Mouse (Mus musculus): ENCODE measurements around the gene Krtap9-3.

Gene Krtap9-3

DNA sequence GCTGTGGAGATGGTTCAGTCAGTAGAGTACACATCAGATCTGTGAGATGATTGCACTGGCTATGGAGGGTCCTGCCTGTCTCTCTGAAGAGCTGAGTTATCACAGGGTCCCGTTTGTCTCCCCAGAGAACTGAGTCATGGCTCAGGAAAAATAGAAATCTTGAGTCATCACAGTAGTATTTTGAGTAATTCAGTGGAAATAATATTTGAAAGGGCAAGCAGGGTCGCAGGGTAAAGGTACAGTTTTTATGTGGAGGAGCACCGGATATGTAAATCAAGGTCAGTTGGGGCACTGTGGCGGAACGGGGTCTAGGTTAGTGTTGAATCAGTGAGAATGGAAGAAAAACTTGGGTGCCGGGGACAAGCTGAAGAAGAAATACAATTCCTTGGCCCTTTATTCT is 35.3 kb downstream of the Krtap9-3 start:
- no peak for DNase-seq

GRCm38 (mm10) chr11:99559366-99559765 is 38.5 kb downstream of the Krtap9-3 start, which contains the start of gene Gm11939:
Gene Gm11939, minus strand, starts transcription at chr11:99559466.
- no peak for DNase-seq

GRCm38 (mm10) chr11:99557976-99558745 is 39.7 kb downstream of the Krtap9-3 start:
- DNase-seq = no peak

GRCm38 (mm10) chr11:99556753-99557152 is 41.2 kb downstream of the Krtap9-3 start, which contains the start of gene Krtap3-2:
Gene Krtap3-2, minus strand, starts transcription at chr11:99556853.
- DNase-seq = no peak

GRCm38 (mm10) chr11:99556195-99556594 is 41.7 kb downstream of the Krtap9-3 start:
- no peak for DNase-seq

- no peak for DNase-seq
Measured at GRCm38 (mm10) chr11:99550765-99551164, 47.1 kb downstream of the Krtap9-3 start, which contains the start of gene Krtap3-3. Gene Krtap3-3, minus strand, starts transcription at chr11:99550865.

DNA sequence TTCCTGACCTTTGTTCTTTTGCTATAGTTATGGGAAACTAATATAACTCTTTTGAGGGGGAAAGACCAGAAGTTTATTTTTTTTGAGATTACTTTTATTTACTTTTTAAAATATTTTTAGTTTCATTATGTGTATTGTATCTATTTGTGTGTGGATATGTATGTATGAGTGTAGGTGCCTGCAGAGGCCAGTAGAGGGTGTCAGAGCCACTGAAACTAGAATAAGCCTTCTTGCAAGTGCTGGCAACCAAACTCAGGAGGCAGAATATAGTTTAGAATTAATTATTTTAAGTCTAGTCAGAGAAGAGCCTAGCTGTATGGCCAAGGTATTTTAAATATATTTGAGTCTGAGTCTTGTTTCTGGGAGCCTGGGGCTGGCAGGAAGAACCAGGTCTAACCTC is 50.0 kb downstream of the Krtap9-3 start:
- DNase-seq = no peak
